Mouse (Mus musculus) erythroblast, embryonic 14.5 days (primary cell): ENCODE data around the gene Elf3.
"Not testable (repeated sequence)": the region's sequence is repeated elsewhere in the genome, so short reads cannot be mapped to it uniquely, and the experiment has no call there.

Experiments
- GATA1 ChIP-seq: IDR thresholded peaks from 2 replicates; pipeline ENCODE4 v1.6.1; 2012; ENCODE audit warnings: low read length, inconsistent platforms, mixed read lengths
- TAL1 ChIP-seq: IDR thresholded peaks from 3 replicates; pipeline ENCODE4 v1.6.1; 2012; ENCODE audit warnings: low read length, inconsistent platforms, mixed read lengths

- not testable (repeated sequence) for TF ChIP-seq TAL1, GATA1
Observed at GRCm38 (mm10) chr1:135231878-135232277, 26.5 kb downstream of the Elf3 start.
